11 mouse cellular contexts compared by ENCODE assay signal in the genomic region with DNA sequence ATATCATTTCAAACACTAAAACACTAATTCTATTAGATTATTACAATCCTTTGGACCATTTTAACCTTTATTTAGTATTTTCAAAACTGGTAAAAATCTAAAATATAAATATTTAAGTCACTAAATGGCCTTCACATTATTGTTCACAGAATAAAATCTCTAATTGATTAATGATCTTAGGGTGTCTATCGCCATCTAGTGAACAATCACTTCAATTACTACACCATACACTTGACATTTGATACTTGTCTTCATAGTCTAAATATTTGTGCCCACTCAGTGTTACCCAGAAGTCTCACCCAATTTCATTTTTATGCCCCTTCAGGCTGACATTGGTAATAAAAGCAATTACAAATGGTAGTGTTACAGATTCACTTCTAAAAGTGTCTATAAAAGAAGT.
DNase-seq lines count a peak whose midpoint lies in the region; ATAC-seq and TF ChIP-seq lines count a peak whose summit lies in the region.
"Had no signal": no experiment of that assay in that cellular context is flagged by ENCODE, and none has a peak within 500 bp of the region (broad histone marks: within the 10 kb centered on the region; RNA-seq: fewer than 3 reads in every experiment).

No protein-coding gene starts in this region.

- H3K4me3 ChIP-seq in kidney, postnatal 0 days (replicated peaks; ENCODE audit: low read depth, low read length): no peak overlapping the region
- no peak overlapping the region for H3K4me3 ChIP-seq in kidney, embryonic 14.5 days (ENCODE audit: low read length)
- H3K4me3 ChIP-seq: forebrain, embryonic 10.5 days had no signal

- peak; percentile 7 for DNase-seq in embryo, embryonic 10.5 days (ENCODE audit: low spot score)
- DNase-seq in embryo, embryonic 10 days (ENCODE audit: low spot score): no peak
- peak; percentile 35 for DNase-seq in kidney, postnatal 0 days (ENCODE audit: low spot score)
- peak; percentile 9 for DNase-seq in A20 (ENCODE audit: low read depth, low spot score)
- DNase-seq in neural tube, embryonic 10.5 days (ENCODE audit: extremely low spot score, low spot score): no peak
- no peak for DNase-seq in layer of hippocampus, adult 11-12 months (ENCODE audit: low spot score)

- no peaks in the 10 kb centered on the region for H3K9me3 ChIP-seq in kidney, postnatal 0 days (replicated peaks; ENCODE audit: low read length)
- no peaks in the 10 kb centered on the region for H3K9me3 ChIP-seq in kidney, embryonic 14.5 days (ENCODE audit: control insufficient read depth, low read length)
- H3K9me3 ChIP-seq: forebrain, embryonic 10.5 days had no signal

- TF ChIP-seq CTCF in kidney, postnatal 0 days (IDR thresholded peaks at IDR 0.05; ENCODE audit: low read depth): peak; percentile 62

- WGBS in kidney, postnatal 0 days: 32% methylated on average over 1 of the region's 1 CpGs
- 32% methylated on average over 1 of the region's 1 CpGs for WGBS in kidney, embryonic 14.5 days

- H3K4me2 ChIP-seq in kidney, postnatal 0 days (ENCODE audit: low read length): no peak overlapping the region
- no peak overlapping the region for H3K4me2 ChIP-seq in kidney, embryonic 14.5 days (replicated peaks; ENCODE audit: low read depth, low read length)

- no peak overlapping the region for H3K9ac ChIP-seq in kidney, postnatal 0 days (ENCODE audit: low read depth, low read length)
- no peak overlapping the region for H3K9ac ChIP-seq in kidney, embryonic 14.5 days (ENCODE audit: low read depth, low read length)

- H3K27ac ChIP-seq in kidney, postnatal 0 days: no peak overlapping the region
- H3K27ac ChIP-seq in kidney, embryonic 14.5 days (ENCODE audit: low read depth, low read length): no peak overlapping the region
- H3K27ac ChIP-seq: forebrain, embryonic 10.5 days had no signal

- H3K27me3 ChIP-seq in kidney, postnatal 0 days (ENCODE audit: insufficient read depth, low read length): no peaks in the 10 kb centered on the region
- no peaks in the 10 kb centered on the region for H3K27me3 ChIP-seq in kidney, embryonic 14.5 days (ENCODE audit: control insufficient read depth, insufficient read depth, low read length)

- H3K36me3 ChIP-seq in kidney, postnatal 0 days (ENCODE audit: insufficient read depth, low read length): no peaks in the 10 kb centered on the region
- H3K36me3 ChIP-seq in kidney, embryonic 14.5 days (ENCODE audit: control insufficient read depth, insufficient read depth, low read length): peaks cover 2% of the 10 kb centered on the region; the same call in 1 of the 2 replicates

- no peaks in the 10 kb centered on the region for H3K4me1 ChIP-seq in kidney, postnatal 0 days (replicated peaks; ENCODE audit: insufficient read depth, low read length)
- no peaks in the 10 kb centered on the region for H3K4me1 ChIP-seq in kidney, embryonic 14.5 days (ENCODE audit: control insufficient read depth, insufficient read depth, low read length)
- H3K4me1 ChIP-seq: forebrain, embryonic 10.5 days had no signal

- no peak for ATAC-seq in kidney, postnatal 0 days (replicated peaks; ENCODE audit: low FRiP score, low read depth)
- ATAC-seq in kidney, embryonic 14.5 days (ENCODE audit: low FRiP score, low TSS enrichment): no peak
- ATAC-seq in granulocyte monocyte progenitor cell, adult 5-6 weeks (replicated peaks; ENCODE audit: poor library complexity, severe bottlenecking): 0 out of 2 replicates have a peak, but pooled peaks have one; percentile 37
- ATAC-seq: hindbrain, embryonic 16.5 days; midbrain, embryonic 16.5 days had no signal

Comparison
In these comparisons a context has a peak if more than half of its experiments do, and no peak if none do; other contexts are left out.
1. DNase-seq: peak in embryo, embryonic 10.5 days (single experiment), kidney, postnatal 0 days (single experiment) and A20 (single experiment); none in embryo, embryonic 10 days (single experiment), neural tube, embryonic 10.5 days (single experiment) and layer of hippocampus, adult 11-12 months (single experiment).